Mouse (Mus musculus) C2C12 (cell line): Measurements from ENCODE around the gene Hectd4. TPM values are rescaled to one million over a fixed set of nuclear protein-coding genes. Genes with fewer than 3 reads are reported as not detected.

ENCODE experiments used
- H3K27me3 ChIP-seq: one replicate; pipeline ENCODE4 v1.6.1; 2011; ENCODE audit not compliant: control insufficient read depth, insufficient read depth, insufficient read length
- H3K36me3 ChIP-seq: one replicate; pipeline ENCODE4 v1.6.1; 2011; ENCODE audit not compliant: control insufficient read depth, insufficient read depth
- H3K4me3 ChIP-seq: one replicate; pipeline ENCODE4 v1.5.1; 2011; ENCODE audit warnings: mild to moderate bottlenecking, control low read depth; ENCODE audit not compliant: poor library complexity, insufficient read depth, severe bottlenecking
- H3K79me2 ChIP-seq: one replicate; pipeline ENCODE4 v1.6.1; 2011; ENCODE audit not compliant: control insufficient read depth, insufficient read depth
- H3K79me3 ChIP-seq: one replicate; pipeline ENCODE4 v1.6.1; 2011; ENCODE audit warnings: low read depth, control low read depth
- H3ac ChIP-seq: one replicate; pipeline ENCODE3; 2011; ENCODE audit warnings: low read depth; ENCODE audit not compliant: control insufficient read depth, insufficient read length
- CEBPB ChIP-seq: IDR thresholded peaks from one replicate; pipeline ENCODE4 v1.6.1; 2011; ENCODE audit warnings: low read depth, mild to moderate bottlenecking, control low read depth, moderate library complexity
- CTCF ChIP-seq: IDR thresholded peaks from one replicate; pipeline ENCODE4 v1.5.1; 2011; ENCODE audit not compliant: control insufficient read depth, insufficient read depth, insufficient read length
- FOSL1 ChIP-seq: IDR thresholded peaks from one replicate; pipeline ENCODE4 v1.8.0; 2011; ENCODE audit warnings: mild to moderate bottlenecking, low read length; ENCODE audit not compliant: poor library complexity, insufficient read depth, severe bottlenecking
- MAX ChIP-seq: IDR thresholded peaks from one replicate; pipeline ENCODE4 v1.6.1; 2011; ENCODE audit warnings: mild to moderate bottlenecking, control low read depth
- MYOD1 ChIP-seq: IDR thresholded peaks from one replicate; pipeline ENCODE4 v1.6.1; 2011; ENCODE audit warnings: low read depth; ENCODE audit not compliant: control insufficient read depth, insufficient read length
- MYOG ChIP-seq: IDR thresholded peaks from one replicate; pipeline ENCODE4 v1.6.1; 2011; ENCODE audit not compliant: control insufficient read depth, insufficient read length; ENCODE audit errors: extremely low read depth
- USF1 ChIP-seq: IDR thresholded peaks from one replicate; pipeline ENCODE4 v1.6.1; 2011; ENCODE audit warnings: low read depth, mild to moderate bottlenecking, control low read depth, moderate library complexity
- polyA plus RNA-seq: library from polyadenylated mRNA; unstranded; fragments of >200 nt; fragmentation: generic; extraction: Trizol; gene quantifications from one replicate; pipeline ENCODE4 v1.2.1, GENCODE M21; 2012; ENCODE audit warnings: missing spikeins

Gene Hectd4
- polyA plus RNA-seq, 1 experiment: 5.4 TPM

DNA sequence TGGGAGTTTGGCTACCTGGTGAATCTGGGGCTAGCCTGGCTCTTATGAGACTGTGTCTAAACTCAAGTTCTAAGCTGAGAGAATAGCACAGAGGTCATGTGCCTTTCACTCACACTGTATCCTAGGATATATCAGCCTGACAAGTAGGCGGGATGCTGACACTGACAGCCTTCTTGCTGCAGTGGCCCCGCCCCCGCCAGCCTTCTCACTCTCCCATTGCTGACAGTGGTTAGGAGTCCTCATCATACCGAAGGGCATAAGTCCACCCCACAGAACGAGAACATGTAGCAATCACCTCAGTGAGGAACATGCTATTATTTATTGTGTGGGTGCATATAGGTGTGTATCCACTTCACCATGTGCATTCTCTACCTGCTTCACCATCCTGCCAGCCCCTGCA lies 64.8 kb downstream of the Hectd4 start:
- H3ac ChIP-seq: no peak overlapping the region
- peaks cover 22% of the 10 kb centered on the region for H3K36me3 ChIP-seq
- no peaks in the 10 kb centered on the region for H3K79me3 ChIP-seq
- no peaks in the 10 kb centered on the region for H3K27me3 ChIP-seq
- H3K4me3 ChIP-seq: no peak overlapping the region
- TF ChIP-seq CTCF (no peak), MAX (no peak), CEBPB (no peak), FOSL1 (no peak), USF1 (no peak), MYOD1 (no peak), MYOG (no peak)
- H3K79me2 ChIP-seq: no peaks in the 10 kb centered on the region

DNA sequence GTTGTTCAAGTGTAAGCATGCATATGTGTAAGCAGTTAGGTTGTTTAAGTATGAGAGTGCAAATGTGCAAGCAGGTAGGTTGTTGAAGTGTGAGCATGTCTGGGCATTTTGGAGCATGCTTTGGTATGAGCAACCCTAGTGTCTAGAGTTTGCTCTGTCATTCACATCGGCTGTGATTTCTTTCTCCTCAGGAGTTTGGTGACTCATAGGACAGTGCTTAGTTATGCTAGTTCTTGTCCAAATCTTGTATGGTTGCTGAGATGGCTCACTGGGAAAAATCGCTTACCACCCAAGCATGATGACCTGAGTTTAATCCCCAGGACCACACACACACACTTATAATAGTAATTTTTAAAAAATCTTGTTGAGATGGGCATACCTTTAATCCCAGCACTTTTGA lies 67.2 kb downstream of the Hectd4 start:
- H3K79me2 ChIP-seq: no peaks in the 10 kb centered on the region
- no peak overlapping the region for H3K4me3 ChIP-seq
- TF ChIP-seq MAX (no peak), MYOG (no peak), CTCF (no peak), USF1 (no peak), FOSL1 (no peak), MYOD1 (no peak), CEBPB (no peak)
- H3K79me3 ChIP-seq: no peaks in the 10 kb centered on the region
- H3K36me3 ChIP-seq: peaks cover 34% of the 10 kb centered on the region
- no peaks in the 10 kb centered on the region for H3K27me3 ChIP-seq
- H3ac ChIP-seq: no peak overlapping the region

DNA sequence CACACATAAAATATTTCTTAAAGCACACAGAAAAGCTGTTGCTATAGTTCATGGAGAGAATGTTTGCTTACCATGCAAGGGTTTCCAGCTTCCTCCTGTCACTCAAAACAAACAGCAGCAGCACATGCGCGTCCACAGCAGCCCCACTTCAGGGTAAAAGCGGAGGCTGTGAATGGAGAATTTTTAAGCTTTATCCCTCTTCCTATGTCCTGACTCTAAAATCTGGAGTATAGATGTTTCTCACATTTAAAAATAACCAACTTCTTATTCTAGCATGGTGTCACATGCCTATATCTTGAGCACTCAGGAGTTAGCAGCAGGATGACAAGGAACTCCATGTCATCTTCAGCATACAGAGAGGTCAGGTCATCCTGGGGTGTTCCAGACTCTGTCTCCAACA lies 70.3 kb downstream of the Hectd4 start:
- Histone ChIP-seq H3K4me3 (no peak overlapping the region), H3K79me2 (no peaks in the 10 kb centered on the region), H3K36me3 (peaks cover 34% of the 10 kb centered on the region), H3K27me3 (no peaks in the 10 kb centered on the region), H3ac (no peak overlapping the region), H3K79me3 (no peaks in the 10 kb centered on the region)
- TF ChIP-seq CTCF (no peak), MYOG (no peak), FOSL1 (no peak), MAX (no peak), CEBPB (no peak), USF1 (no peak), MYOD1 (no peak)

GRCm38 (mm10) chr5:121292309-121293165 lies 72.5 kb downstream of the Hectd4 start:
- Histone ChIP-seq H3K79me2 (no peaks in the 10 kb centered on the region), H3K4me3 (no peak overlapping the region), H3K36me3 (peaks cover 39% of the 10 kb centered on the region), H3K27me3 (no peaks in the 10 kb centered on the region), H3ac (no peak overlapping the region), H3K79me3 (no peaks in the 10 kb centered on the region)
- TF ChIP-seq CTCF (no peak), MYOD1 (no peak), USF1 (no peak), CEBPB (no peak), MAX (no peak), FOSL1 (no peak), MYOG (no peak)

- Histone ChIP-seq H3ac (no peak overlapping the region), H3K36me3 (peaks cover 27% of the 10 kb centered on the region), H3K4me3 (no peak overlapping the region), H3K79me2 (no peaks in the 10 kb centered on the region), H3K27me3 (no peaks in the 10 kb centered on the region), H3K79me3 (no peaks in the 10 kb centered on the region)
- TF ChIP-seq MAX: no peak
- TF ChIP-seq CTCF: no peak
- no peak for TF ChIP-seq MYOG
- TF ChIP-seq MYOD1: no peak
- no peak for TF ChIP-seq CEBPB
- TF ChIP-seq FOSL1: no peak
- no peak for TF ChIP-seq USF1
Observed at GRCm38 (mm10) chr5:121305009-121305408, 85.0 kb downstream of the Hectd4 start.
